Mouse (Mus musculus) liver, adult 2 months (tissue): Measurements from ENCODE around the gene Tpgs1. TPM values are rescaled to one million over a fixed set of nuclear protein-coding genes. Genes with fewer than 3 reads are reported as not detected.

Experiments
- DNase-seq: peaks from one replicate; pipeline ENCODE4 v3.0.0-alpha.2; 2011; ENCODE audit warnings: low read depth, low spot score; ENCODE audit errors: extremely low read depth
- H3K27ac ChIP-seq: fragments of 200-500 bp; replicated peaks from 2 replicates; pipeline ENCODE4 v1.5.1; 2012; ENCODE audit warnings: low read depth, mild to moderate bottlenecking, control low read depth, inconsistent platforms, low read length; ENCODE audit not compliant: insufficient read depth
- H3K27me3 ChIP-seq: fragments of 200-500 bp; 2 replicates; pipeline ENCODE4 v1.6.1; 2012; ENCODE audit warnings: mild to moderate bottlenecking, moderate library complexity, low read length, inconsistent platforms; ENCODE audit not compliant: control insufficient read depth, insufficient read depth
- H3K36me3 ChIP-seq: fragments of 200-500 bp; 2 replicates; pipeline ENCODE4 v1.6.1; 2012; ENCODE audit warnings: low read length, inconsistent platforms; ENCODE audit not compliant: control insufficient read depth, insufficient read depth
- H3K4me1 ChIP-seq: fragments of 200-500 bp; 2 replicates; pipeline ENCODE4 v1.6.1; 2011; ENCODE audit warnings: low read length; ENCODE audit not compliant: control insufficient read depth, insufficient read depth
- H3K4me3 ChIP-seq: fragments of 200-500 bp; 2 replicates; pipeline ENCODE4 v1.5.1; 2011; ENCODE audit warnings: low read depth, mild to moderate bottlenecking, control low read depth, low read length, moderate library complexity; ENCODE audit not compliant: insufficient read depth
- H3K79me2 ChIP-seq: fragments of 200-500 bp; 2 replicates; pipeline ENCODE4 v1.6.1; 2012; ENCODE audit warnings: inconsistent platforms, mild to moderate bottlenecking, low read length, moderate library complexity; ENCODE audit not compliant: control insufficient read depth, insufficient read depth
- H3K9ac ChIP-seq: fragments of 200-500 bp; 2 replicates; pipeline ENCODE4 v1.6.1; 2012; ENCODE audit warnings: low read depth, mild to moderate bottlenecking, control low read depth, inconsistent platforms, low read length
- CTCF ChIP-seq: fragments of 200-500 bp; IDR thresholded peaks from 2 replicates; pipeline ENCODE4 v1.5.1; 2011; ENCODE audit warnings: low read depth, low read length, control low read depth
- POLR2A ChIP-seq: fragments of 200-500 bp; IDR thresholded peaks from 2 replicates; pipeline ENCODE4 v1.6.1; 2011; ENCODE audit warnings: low read length, control low read depth; ENCODE audit not compliant: insufficient read depth; ENCODE audit errors: extremely low read depth
- WGBS: fragments of 180-500 bp; shearing (Covaris S2); methylation state at CpG from one replicate; pipeline ENCODE4 v1.1.7; 2018; 5-methylcytosine and 5-hydroxymethylcytosine counted together
- polyA plus RNA-seq: library from polyadenylated mRNA; depleted of rRNA; stranded (reverse); fragments of >200 nt; gene quantifications from 2 replicates; pipeline ENCODE4 v1.2.3, GENCODE M21; 2012
- total RNA-seq: library from RNA; depleted of rRNA; stranded (reverse); fragments of >200 nt; gene quantifications from 2 replicates; pipeline ENCODE4 v1.2.3, GENCODE M21; 2014

Tpgs1 gene
- total and polyA plus RNA-seq, 2 experiments: 18.2 to 48.5 TPM

- peaks cover 37% of the 10 kb centered on the region for H3K4me1 ChIP-seq
- H3K27ac ChIP-seq: peak within 1 kb of the TSS; percentile 92
- peak within 1 kb of the TSS; percentile 96 for H3K9ac ChIP-seq
- peak; percentile 85 for DNase-seq
- TF ChIP-seq CTCF (peak; percentile 47), POLR2A (peak; percentile 97)
- peak within 1 kb of the TSS; percentile 93 for H3K4me3 ChIP-seq
- under 1% methylated on average over 64 of the region's 65 CpGs for WGBS
- peaks cover 31% of the 10 kb centered on the region for H3K79me2 ChIP-seq
- H3K27me3 ChIP-seq: no peaks in the 10 kb centered on the region
- no peaks in the 10 kb centered on the region for H3K36me3 ChIP-seq
Observed at GRCm38 (mm10) chr10:79704065-79704969, 35.1 kb downstream of the Tpgs1 start, which contains the start of gene Bsg. Bsg (plus strand) TSS chr10:79704491.

GRCm38 (mm10) chr10:79704970-79705360, 35.8 kb downstream of the Tpgs1 start:
- Histone ChIP-seq H3K27me3 (no peaks in the 10 kb centered on the region), H3K36me3 (no peaks in the 10 kb centered on the region), H3K79me2 (peaks cover 31% of the 10 kb centered on the region), H3K4me3 (peak overlapping the region; percentile 93), H3K9ac (peak overlapping the region; percentile 96), H3K4me1 (peaks cover 37% of the 10 kb centered on the region), H3K27ac (peak overlapping the region; percentile 92)
- DNase-seq: no peak
- WGBS: 2% methylated on average over 10 of the region's 10 CpGs
- TF ChIP-seq POLR2A: no peak
- TF ChIP-seq CTCF: no peak

- TF ChIP-seq POLR2A (no peak), CTCF (no peak)
- H3K36me3 ChIP-seq: peaks cover 3% of the 10 kb centered on the region; the same call in 1 of the 2 replicates
- no peak for DNase-seq
- WGBS: 43% methylated on average over 5 of the region's 5 CpGs
- H3K79me2 ChIP-seq: peaks cover 31% of the 10 kb centered on the region
- H3K4me3 ChIP-seq: no peak overlapping the region; the same call in 1 of the 2 replicates
- peaks cover 36% of the 10 kb centered on the region for H3K4me1 ChIP-seq
- H3K27ac ChIP-seq: peak overlapping the region; percentile 56
- no peaks in the 10 kb centered on the region for H3K27me3 ChIP-seq
- peak overlapping the region; percentile 44 for H3K9ac ChIP-seq
Observed at GRCm38 (mm10) chr10:79705951-79706350, 36.8 kb downstream of the Tpgs1 start.

GRCm38 (mm10) chr10:79706406-79707094, 37.4 kb downstream of the Tpgs1 start:
- peaks cover 31% of the 10 kb centered on the region for H3K4me1 ChIP-seq
- TF ChIP-seq POLR2A (no peak), CTCF (no peak)
- H3K79me2 ChIP-seq: peaks cover 31% of the 10 kb centered on the region
- H3K27ac ChIP-seq: peak overlapping the region; percentile 56
- no peak overlapping the region for H3K4me3 ChIP-seq
- DNase-seq: peak; percentile 83
- WGBS: 25% methylated on average over 5 of the region's 5 CpGs
- H3K36me3 ChIP-seq: peaks cover 3% of the 10 kb centered on the region; the same call in 1 of the 2 replicates
- peak overlapping the region; percentile 44 for H3K9ac ChIP-seq
- no peaks in the 10 kb centered on the region for H3K27me3 ChIP-seq

GRCm38 (mm10) chr10:79707162-79707561, 38.0 kb downstream of the Tpgs1 start:
- no peak for TF ChIP-seq POLR2A
- no peak for TF ChIP-seq CTCF
- H3K4me3 ChIP-seq: no peak overlapping the region

More at GRCm38 (mm10) chr10:79707162-79707561, 38.0 kb downstream of the Tpgs1 start:
- DNase-seq: peak; percentile 30
- 32% methylated on average over 1 of the region's 1 CpGs for WGBS
- H3K4me1 ChIP-seq: peaks cover 26% of the 10 kb centered on the region
- peak overlapping the region; percentile 31; the same call in 1 of the 2 replicates for H3K9ac ChIP-seq
- H3K36me3 ChIP-seq: peaks cover 3% of the 10 kb centered on the region; the same call in 1 of the 2 replicates
- peak overlapping the region; percentile 13 for H3K27ac ChIP-seq
- peaks cover 31% of the 10 kb centered on the region for H3K79me2 ChIP-seq
- H3K27me3 ChIP-seq: no peaks in the 10 kb centered on the region
